Mouse (Mus musculus): ENCODE data around the gene Crk. TPM values are rescaled to one million over a fixed set of nuclear protein-coding genes. Genes with fewer than 3 reads are reported as not detected.

The Crk gene
- total and polyA plus RNA-seq, 2 experiments from 2014 or later = 82.5 to 111 TPM

GRCm38 (mm10) chr11:75635315-75635714 is 43.7 kb upstream of the Crk start:
- Histone ChIP-seq H3K9me3 (ENCODE audit: low read length) (no peaks in the 10 kb centered on the region), H3K4me1 (ENCODE audit: insufficient read depth, low read length) (peaks cover 8% of the 10 kb centered on the region; the same call in 1 of the 2 replicates), H3K27me3 (ENCODE audit: insufficient read depth, low read length) (no peaks in the 10 kb centered on the region), H3K4me2 (ENCODE audit: low read depth, low read length) (no peak overlapping the region), H3K27ac (no peak overlapping the region), H3K9ac (replicated peaks; ENCODE audit: low read length) (no peak overlapping the region), H3K36me3 (ENCODE audit: insufficient read depth, low read length) (peaks cover 17% of the 10 kb centered on the region), H3K4me3 (ENCODE audit: low read length) (no peak overlapping the region)
- ATAC-seq = no peak
- WGBS = 82% methylated on average over 11 of the region's 11 CpGs
- no peak for TF ChIP-seq CTCF (IDR thresholded peaks at IDR 0.05; ENCODE audit: low read depth)
- no peak for DNase-seq (ENCODE audit: low spot score)

- no peak for ATAC-seq
- Histone ChIP-seq H3K27ac (no peak overlapping the region), H3K4me2 (ENCODE audit: low read depth, low read length) (no peak overlapping the region), H3K4me1 (ENCODE audit: insufficient read depth, low read length) (no peaks in the 10 kb centered on the region), H3K27me3 (ENCODE audit: insufficient read depth, low read length) (no peaks in the 10 kb centered on the region), H3K36me3 (ENCODE audit: insufficient read depth, low read length) (peaks cover 4% of the 10 kb centered on the region; the same call in 1 of the 2 replicates), H3K4me3 (ENCODE audit: low read length) (no peak overlapping the region), H3K9me3 (ENCODE audit: low read length) (no peaks in the 10 kb centered on the region), H3K9ac (replicated peaks; ENCODE audit: low read length) (no peak overlapping the region)
- TF ChIP-seq CTCF (IDR thresholded peaks at IDR 0.05; ENCODE audit: low read depth) = no peak
- 85% methylated on average over 5 of the region's 5 CpGs for WGBS
- DNase-seq (ENCODE audit: low spot score) = no peak
Observed at GRCm38 (mm10) chr11:75643323-75643722, 35.7 kb upstream of the Crk start.

DNA sequence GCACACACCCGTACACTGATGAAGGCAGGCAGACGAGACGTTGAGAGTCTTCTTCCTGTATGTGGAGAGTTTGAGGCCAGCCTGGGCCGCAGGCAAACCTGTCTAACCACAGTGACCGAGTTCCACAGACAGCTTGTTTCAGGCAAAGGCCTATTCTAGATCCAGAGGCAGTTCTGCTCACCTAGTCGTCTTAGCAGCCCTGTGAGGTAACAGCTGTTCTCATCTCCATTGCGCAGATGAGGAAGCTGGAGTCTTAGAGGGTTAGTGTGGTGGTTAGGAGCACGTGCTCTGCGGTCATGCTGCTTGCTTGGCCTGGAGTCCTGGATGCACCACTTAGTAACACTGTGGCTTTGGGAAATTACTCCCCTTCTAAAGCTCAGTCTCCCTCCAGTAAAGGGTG is 34.4 kb upstream of the Crk start:
- TF ChIP-seq CTCF (IDR thresholded peaks at IDR 0.05; ENCODE audit: low read depth) = no peak
- Histone ChIP-seq H3K9ac (replicated peaks; ENCODE audit: low read length) (no peak overlapping the region), H3K27me3 (ENCODE audit: insufficient read depth, low read length) (no peaks in the 10 kb centered on the region), H3K27ac (no peak overlapping the region), H3K4me3 (ENCODE audit: low read length) (no peak overlapping the region), H3K9me3 (ENCODE audit: low read length) (no peaks in the 10 kb centered on the region), H3K4me2 (ENCODE audit: low read depth, low read length) (no peak overlapping the region), H3K36me3 (ENCODE audit: insufficient read depth, low read length) (0 out of 2 replicates have a peak, but pooled peaks cover 4% of the 10 kb centered on the region), H3K4me1 (ENCODE audit: insufficient read depth, low read length) (no peaks in the 10 kb centered on the region)
- WGBS = 88% methylated on average over 9 of the region's 9 CpGs
- DNase-seq (ENCODE audit: low spot score) (no peak), ATAC-seq (no peak)

DNA sequence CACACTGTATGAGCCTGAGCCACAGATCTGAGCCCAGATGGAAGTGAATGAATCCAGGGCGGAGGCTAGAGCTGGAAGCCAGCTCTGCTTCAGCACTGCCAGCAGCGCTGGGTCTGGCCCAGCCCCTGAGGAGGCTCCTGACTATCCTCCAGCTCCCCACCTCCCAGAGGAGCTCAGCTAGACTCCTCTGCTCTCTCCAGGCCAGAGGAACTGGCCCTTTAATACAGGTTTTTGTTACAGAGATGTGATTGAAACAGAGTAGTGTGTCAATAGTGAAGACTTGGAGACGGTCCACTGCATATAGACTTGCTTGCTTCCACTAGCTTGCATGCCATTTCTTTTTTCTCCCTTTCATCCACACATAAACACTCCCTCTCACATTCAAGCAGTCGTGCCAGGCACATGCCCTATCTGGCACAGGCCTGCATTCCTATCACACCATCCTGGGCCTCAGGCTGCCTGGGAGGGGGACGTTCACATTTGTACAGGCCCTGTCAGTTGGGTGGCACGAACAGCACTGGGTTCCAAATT is 31.3 kb upstream of the Crk start:
- H3K9ac ChIP-seq (replicated peaks; ENCODE audit: low read length) = 0 out of 2 replicates have a peak overlapping the region, but pooled peaks have one; percentile 9
- ATAC-seq (peak; percentile 89), DNase-seq (ENCODE audit: low spot score) (peak; percentile 80)
- H3K4me1 ChIP-seq (ENCODE audit: insufficient read depth, low read length) = peaks cover 5% of the 10 kb centered on the region
- 0 out of 2 replicates have a peak, but pooled peaks cover 4% of the 10 kb centered on the region for H3K36me3 ChIP-seq (ENCODE audit: insufficient read depth, low read length)
- no peaks in the 10 kb centered on the region for H3K9me3 ChIP-seq (ENCODE audit: low read length)
- no peak for TF ChIP-seq CTCF (IDR thresholded peaks at IDR 0.05; ENCODE audit: low read depth)
- no peak overlapping the region for H3K4me2 ChIP-seq (ENCODE audit: low read depth, low read length)
- H3K4me3 ChIP-seq (ENCODE audit: low read length) = no peak overlapping the region
- no peaks in the 10 kb centered on the region for H3K27me3 ChIP-seq (ENCODE audit: insufficient read depth, low read length)
- WGBS = 39% methylated on average over 6 of the region's 6 CpGs
- H3K27ac ChIP-seq = peak overlapping the region; percentile 27; the same call in 1 of the 2 replicates

DNA sequence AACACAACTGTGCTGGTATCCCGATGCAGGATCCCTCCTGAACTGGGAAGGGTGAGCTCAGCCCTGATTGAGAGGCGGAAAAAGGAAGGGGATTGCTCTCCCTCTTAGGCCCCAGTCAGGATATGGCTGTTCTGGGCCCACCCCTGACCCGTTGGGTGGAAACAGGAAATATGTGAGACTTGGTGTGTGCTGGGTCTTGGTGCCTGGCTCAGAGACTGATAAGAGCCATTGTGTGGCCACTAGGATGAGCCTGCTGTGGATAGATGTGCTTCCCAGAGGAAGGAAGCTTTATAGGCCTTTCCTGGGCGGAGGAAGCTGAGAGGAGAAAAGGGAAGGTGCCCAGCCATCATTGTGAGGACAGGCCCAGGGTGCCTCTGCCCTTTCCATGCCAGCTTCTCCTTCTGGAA is 29.9 kb upstream of the Crk start:
- Histone ChIP-seq H3K27me3 (ENCODE audit: insufficient read depth, low read length) (no peaks in the 10 kb centered on the region), H3K9ac (replicated peaks; ENCODE audit: low read length) (no peak overlapping the region), H3K9me3 (ENCODE audit: low read length) (no peaks in the 10 kb centered on the region), H3K4me3 (ENCODE audit: low read length) (no peak overlapping the region), H3K27ac (peak overlapping the region; percentile 29; the same call in 1 of the 2 replicates), H3K4me2 (ENCODE audit: low read depth, low read length) (no peak overlapping the region), H3K36me3 (ENCODE audit: insufficient read depth, low read length) (no peaks in the 10 kb centered on the region), H3K4me1 (ENCODE audit: insufficient read depth, low read length) (peaks cover 9% of the 10 kb centered on the region)
- no peak for TF ChIP-seq CTCF (IDR thresholded peaks at IDR 0.05; ENCODE audit: low read depth)
- ATAC-seq = no peak
- 92% methylated on average over 4 of the region's 4 CpGs for WGBS
- DNase-seq (ENCODE audit: low spot score) = no peak

- peaks cover 14% of the 10 kb centered on the region for H3K4me1 ChIP-seq (ENCODE audit: insufficient read depth, low read length)
- peak within 1 kb of the TSS; percentile 54 for H3K4me3 ChIP-seq (ENCODE audit: low read length)
- no peak for TF ChIP-seq CTCF (IDR thresholded peaks at IDR 0.05; ENCODE audit: low read depth)
- peak within 1 kb of the TSS; percentile 91 for H3K4me2 ChIP-seq (ENCODE audit: low read depth, low read length)
- no peak for DNase-seq (ENCODE audit: low spot score)
- 71% methylated on average over 7 of the region's 7 CpGs for WGBS
- H3K9me3 ChIP-seq (ENCODE audit: low read length) = no peaks in the 10 kb centered on the region
- peak within 1 kb of the TSS; percentile 72 for H3K9ac ChIP-seq (replicated peaks; ENCODE audit: low read length)
- no peak for ATAC-seq
- peak within 1 kb of the TSS; percentile 87 for H3K27ac ChIP-seq
- no peaks in the 10 kb centered on the region for H3K36me3 ChIP-seq (ENCODE audit: insufficient read depth, low read length)
- H3K27me3 ChIP-seq (ENCODE audit: insufficient read depth, low read length) = no peaks in the 10 kb centered on the region
Observed at GRCm38 (mm10) chr11:75650311-75650710, 28.7 kb upstream of the Crk start, which contains the start of gene Myo1c. Gene Myo1c (plus strand): TSS chr11:75650504.

DNA sequence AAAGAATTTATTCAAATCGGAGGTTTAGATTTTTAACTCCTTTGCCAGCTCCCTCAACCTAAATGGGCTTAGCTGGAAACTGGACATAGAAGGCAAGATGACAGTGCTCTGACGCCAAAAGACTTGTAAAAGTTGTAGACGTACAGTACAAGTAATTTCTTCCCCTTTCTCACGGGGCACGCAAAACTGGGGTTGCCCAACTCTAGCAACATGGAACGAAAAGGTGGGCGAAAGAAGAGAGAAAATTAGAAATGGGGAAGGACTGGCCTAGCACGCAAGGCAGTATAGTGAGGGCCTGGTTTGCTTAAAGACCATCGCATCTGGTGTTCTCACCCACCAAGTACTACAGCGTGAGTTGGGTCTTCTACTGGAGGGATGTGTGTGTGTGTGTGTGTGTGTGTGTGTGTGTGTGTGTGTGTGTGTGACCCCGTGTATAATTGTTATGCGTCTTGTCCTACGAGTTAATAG is 28.1 kb upstream of the Crk start:
- WGBS = 45% methylated on average over 13 of the region's 13 CpGs

More for the DNA sequence above, 28.1 kb upstream of the Crk start:
- peak overlapping the region; percentile 87; the same call in 1 of the 2 replicates for H3K27ac ChIP-seq
- peak overlapping the region; percentile 91 for H3K4me2 ChIP-seq (ENCODE audit: low read depth, low read length)
- peak overlapping the region; percentile 72 for H3K9ac ChIP-seq (replicated peaks; ENCODE audit: low read length)
- ATAC-seq = no peak
- peak overlapping the region; percentile 54 for H3K4me3 ChIP-seq (ENCODE audit: low read length)
- TF ChIP-seq CTCF (IDR thresholded peaks at IDR 0.05; ENCODE audit: low read depth) = no peak
- H3K36me3 ChIP-seq (ENCODE audit: insufficient read depth, low read length) = no peaks in the 10 kb centered on the region
- H3K27me3 ChIP-seq (ENCODE audit: insufficient read depth, low read length) = no peaks in the 10 kb centered on the region
- no peaks in the 10 kb centered on the region for H3K9me3 ChIP-seq (ENCODE audit: low read length)
- peaks cover 14% of the 10 kb centered on the region for H3K4me1 ChIP-seq (ENCODE audit: insufficient read depth, low read length)
- no peak for DNase-seq (ENCODE audit: low spot score)

All from hindbrain, postnatal 0 days (tissue).